ENCODE assay signal across 8 mouse cellular contexts in genomic region chr5:74531630-74532280, GRCm38 (mm10). TPM values are rescaled to one million over a fixed set of nuclear protein-coding genes. Genes with fewer than 3 reads are reported as not detected.
DNase-seq lines count a peak whose midpoint lies in the region; ATAC-seq and TF ChIP-seq lines count a peak whose summit lies in the region.

Gene Scfd2 (minus strand): TSS chr5:74531759.

- no peak within 1 kb of the TSS for H3K27ac ChIP-seq in ES-Bruce4 (ENCODE audit: insufficient read depth, low read length)
- 0 out of 2 replicates have a peak within 1 kb of the TSS, but pooled peaks have one; percentile 17 for H3K27ac ChIP-seq in forebrain, embryonic 14.5 days (ENCODE audit: low read depth, low read length)
- H3K27ac ChIP-seq in neural tube, embryonic 15.5 days (replicated peaks): peak within 1 kb of the TSS; percentile 74

- intact Hi-C loops in heart, postnatal 14 days (cut with DNase I): loop anchor here (5.0 kb wide), 1 partner anchor 219 kb away; no protein-coding TSS in a partner anchor

- WGBS in forebrain, embryonic 14.5 days: 6% methylated on average over 35 of the region's 35 CpGs
- 9% methylated on average over 35 of the region's 35 CpGs for WGBS in neural tube, embryonic 15.5 days

- H3K36me3 ChIP-seq in ES-Bruce4 (ENCODE audit: control insufficient read depth, insufficient read depth, low read length, poor library complexity, severe bottlenecking): no peaks in the 10 kb centered on the region
- H3K36me3 ChIP-seq in forebrain, embryonic 14.5 days (ENCODE audit: control insufficient read depth, insufficient read depth, low read length): no peaks in the 10 kb centered on the region
- H3K36me3 ChIP-seq in neural tube, embryonic 15.5 days: no peaks in the 10 kb centered on the region

- peak; percentile 97 for DNase-seq in forebrain, embryonic 14.5 days (ENCODE audit: low spot score)
- DNase-seq in heart, postnatal 14 days: peak; percentile 95 to 99
- DNase-seq in layer of hippocampus, adult 11-12 months (ENCODE audit: low spot score): peak; percentile 98
- DNase-seq in lung, adult 18-20 months: peak; percentile 96 to 97
- DNase-seq in testis, postnatal 14 days (ENCODE audit: low spot score): peak; percentile 97

- no peaks in the 10 kb centered on the region for H3K4me1 ChIP-seq in ES-Bruce4 (ENCODE audit: control insufficient read depth, insufficient read depth, low read length)
- H3K4me1 ChIP-seq in forebrain, embryonic 14.5 days (ENCODE audit: control insufficient read depth, insufficient read depth, low read length): peaks cover 16% of the 10 kb centered on the region
- peaks cover 43% of the 10 kb centered on the region for H3K4me1 ChIP-seq in neural tube, embryonic 15.5 days

- H3K27me3 ChIP-seq in ES-Bruce4 (ENCODE audit: control insufficient read depth, insufficient read depth, low read length, poor library complexity, severe bottlenecking): no peaks in the 10 kb centered on the region
- no peaks in the 10 kb centered on the region for H3K27me3 ChIP-seq in forebrain, embryonic 14.5 days (replicated peaks; ENCODE audit: control insufficient read depth, insufficient read depth, low read length)
- no peaks in the 10 kb centered on the region for H3K27me3 ChIP-seq in neural tube, embryonic 15.5 days (replicated peaks)

- no peak for TF ChIP-seq EP300 in ES-Bruce4 (IDR thresholded peaks at IDR 0.05; ENCODE audit: insufficient read depth, low read depth, low read length)

- ATAC-seq in cerebellum, adult (ENCODE audit: insufficient number of reproducible peaks, low FRiP score, low TSS enrichment): peak; percentile 84
- peak; percentile 85 for ATAC-seq in forebrain, embryonic 14.5 days
- peak; percentile 85 for ATAC-seq in neural tube, embryonic 15.5 days (ENCODE audit: low FRiP score)

- no peak for TF ChIP-seq CTCF in ES-Bruce4 (IDR thresholded peaks at IDR 0.05; ENCODE audit: low read depth, low read length)

- H3K9ac ChIP-seq in ES-Bruce4 (ENCODE audit: low read depth, poor library complexity, severe bottlenecking): peak within 1 kb of the TSS; percentile 56
- peak within 1 kb of the TSS; percentile 66 for H3K9ac ChIP-seq in forebrain, embryonic 14.5 days (ENCODE audit: low read length)
- H3K9ac ChIP-seq in neural tube, embryonic 15.5 days (replicated peaks): peak within 1 kb of the TSS; percentile 64

- peak; percentile 67 for TF ChIP-seq POLR2A in ES-Bruce4 (IDR thresholded peaks at IDR 0.05; ENCODE audit: insufficient read depth, low read length)

- no peaks in the 10 kb centered on the region for H3K9me3 ChIP-seq in ES-Bruce4 (replicated peaks; ENCODE audit: control insufficient read depth, insufficient read depth, low read length, poor library complexity, severe bottlenecking)
- no peaks in the 10 kb centered on the region for H3K9me3 ChIP-seq in forebrain, embryonic 14.5 days (replicated peaks; ENCODE audit: control insufficient read depth, low read length)
- no peaks in the 10 kb centered on the region for H3K9me3 ChIP-seq in neural tube, embryonic 15.5 days (replicated peaks)

- H3K4me2 ChIP-seq in forebrain, embryonic 14.5 days (ENCODE audit: low read length): peak within 1 kb of the TSS; percentile 98
- H3K4me2 ChIP-seq in neural tube, embryonic 15.5 days: peak within 1 kb of the TSS; percentile 99

- H3K4me3 ChIP-seq in ES-Bruce4 (ENCODE audit: low read depth, low read length): peak within 1 kb of the TSS; percentile 93
- peak within 1 kb of the TSS; percentile 74 for H3K4me3 ChIP-seq in forebrain, embryonic 14.5 days (ENCODE audit: low read depth, low read length)
- H3K4me3 ChIP-seq in neural tube, embryonic 15.5 days (replicated peaks): peak within 1 kb of the TSS; percentile 100

RNA-seq across cellular contexts. Expression of gene Scfd2, which starts in this region (rescaled TPM):
- 5.8 and 9.4 TPM in 2 replicates for polyA plus RNA-seq in ES-Bruce4 (2011; ENCODE audit: insufficient read depth, insufficient read length, low read depth, missing spikeins)
- polyA plus RNA-seq in forebrain, embryonic 14.5 days (2014; fragmentation: Nextera tagmentation; extraction: Ambion mirVana): 18.6 and 22.4 TPM in 2 replicates
- total RNA-seq in heart, postnatal 14 days (2021): 10 to 100 TPM; 11.7 to 13.4 TPM
- polyA plus RNA-seq in neural tube, embryonic 15.5 days (2015; fragmentation: Nextera tagmentation; extraction: Ambion mirVana): 19.0 and 20.6 TPM in 2 replicates
